Mouse (Mus musculus) ES-Bruce4 (cell line): ENCODE measurements around the gene Adamtsl1. TPM values are rescaled to one million over a fixed set of nuclear protein-coding genes. Genes with fewer than 3 reads are reported as not detected.

ENCODE experiments used
- H3K27ac ChIP-seq: 2 replicates; pipeline ENCODE4 v1.5.1; 2012; ENCODE audit warnings: low read length, inconsistent platforms; ENCODE audit not compliant: insufficient read depth
- H3K27me3 ChIP-seq: 2 replicates; pipeline ENCODE4 v1.6.1; 2012; ENCODE audit warnings: mild to moderate bottlenecking, low read length, inconsistent platforms; ENCODE audit not compliant: control insufficient read depth, poor library complexity, insufficient read depth, severe bottlenecking
- H3K36me3 ChIP-seq: 2 replicates; pipeline ENCODE4 v1.6.1; 2012; ENCODE audit warnings: inconsistent platforms, mild to moderate bottlenecking, low read length, moderate library complexity; ENCODE audit not compliant: control insufficient read depth, poor library complexity, insufficient read depth, severe bottlenecking
- H3K4me1 ChIP-seq: one replicate; pipeline ENCODE4 v1.8.1; 2011; ENCODE audit warnings: low read length; ENCODE audit not compliant: control insufficient read depth, insufficient read depth
- H3K4me3 ChIP-seq: 2 replicates; pipeline ENCODE4 v1.5.1; 2011; ENCODE audit warnings: low read depth, mild to moderate bottlenecking, low read length
- H3K9ac ChIP-seq: 2 replicates; pipeline ENCODE4 v1.6.1; 2012; ENCODE audit warnings: low read depth, mild to moderate bottlenecking, inconsistent platforms; ENCODE audit not compliant: poor library complexity, severe bottlenecking
- H3K9me3 ChIP-seq: replicated peaks from 2 replicates; pipeline ENCODE4 v1.6.1; 2012; ENCODE audit warnings: mild to moderate bottlenecking, low read length, inconsistent platforms; ENCODE audit not compliant: control insufficient read depth, poor library complexity, insufficient read depth, severe bottlenecking
- CTCF ChIP-seq: IDR thresholded peaks from one replicate; pipeline ENCODE4 v1.8.1; 2011; ENCODE audit warnings: low read depth, low read length
- EP300 ChIP-seq: IDR thresholded peaks from 2 replicates; pipeline ENCODE4 v1.6.1; 2011; ENCODE audit warnings: low read depth, low read length; ENCODE audit not compliant: insufficient read depth
- POLR2A ChIP-seq: IDR thresholded peaks from one replicate; pipeline ENCODE4 v1.8.1; 2011; ENCODE audit warnings: low read length; ENCODE audit not compliant: insufficient read depth
- polyA plus RNA-seq: library from polyadenylated mRNA; stranded (reverse); fragments of >200 nt; gene quantifications from 2 replicates; pipeline ENCODE4 v1.2.4, GENCODE M21; 2011; ENCODE audit warnings: low read depth; ENCODE audit not compliant: missing spikeins, insufficient read depth, insufficient read length

Gene Adamtsl1
- polyA plus RNA-seq, 1 experiment = 2.0 TPM

DNA sequence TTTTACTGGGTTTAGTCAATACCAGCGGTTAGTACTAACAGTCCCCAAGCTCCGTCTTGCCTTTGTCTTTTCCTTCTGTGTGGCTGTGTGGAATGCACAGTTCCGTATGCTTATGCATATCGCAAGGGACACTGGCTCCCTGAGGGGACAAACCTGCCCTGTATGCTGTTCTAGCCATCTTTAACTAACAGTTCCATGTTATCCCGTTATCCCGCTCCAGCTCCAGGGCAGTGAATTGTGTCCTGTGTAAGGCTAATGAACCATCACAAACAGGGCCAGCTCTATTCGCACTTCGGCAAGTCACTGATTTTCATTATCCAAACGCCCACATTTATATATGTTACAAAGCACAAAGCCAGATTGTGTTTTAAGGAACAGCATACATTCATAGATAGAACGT, 656.8 kb downstream of the Adamtsl1 start:
- H3K36me3 ChIP-seq = no peaks in the 10 kb centered on the region
- H3K4me1 ChIP-seq = no peaks in the 10 kb centered on the region
- no peak overlapping the region for H3K4me3 ChIP-seq
- no peak overlapping the region for H3K27ac ChIP-seq
- no peak for TF ChIP-seq EP300
- no peak for TF ChIP-seq CTCF
- no peak for TF ChIP-seq POLR2A
- H3K9ac ChIP-seq = no peak overlapping the region
- no peaks in the 10 kb centered on the region for H3K9me3 ChIP-seq
- no peaks in the 10 kb centered on the region for H3K27me3 ChIP-seq

DNA sequence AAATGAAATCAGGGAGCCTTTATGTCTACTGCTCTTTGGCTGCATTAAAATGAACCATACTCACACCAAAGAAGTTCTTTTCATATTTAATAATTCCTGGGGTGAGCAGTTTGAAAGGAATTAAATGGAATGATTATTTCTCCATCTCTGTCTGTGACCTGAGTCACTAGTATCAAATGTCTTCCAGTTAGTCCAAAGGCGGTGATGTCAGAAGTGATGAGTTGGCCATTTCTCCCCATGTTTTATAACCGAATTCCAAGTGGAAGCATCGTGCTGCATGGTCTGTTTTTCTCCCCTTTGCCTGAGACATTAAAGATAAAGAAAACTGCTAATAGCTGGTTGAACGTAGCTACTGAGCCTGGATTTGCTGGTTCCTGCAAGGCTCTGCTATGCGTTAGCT, 657.5 kb downstream of the Adamtsl1 start:
- Histone ChIP-seq H3K27ac (no peak overlapping the region), H3K9ac (no peak overlapping the region), H3K27me3 (no peaks in the 10 kb centered on the region), H3K4me3 (no peak overlapping the region), H3K4me1 (no peaks in the 10 kb centered on the region), H3K36me3 (no peaks in the 10 kb centered on the region), H3K9me3 (no peaks in the 10 kb centered on the region)
- TF ChIP-seq CTCF = no peak
- no peak for TF ChIP-seq EP300

DNA sequence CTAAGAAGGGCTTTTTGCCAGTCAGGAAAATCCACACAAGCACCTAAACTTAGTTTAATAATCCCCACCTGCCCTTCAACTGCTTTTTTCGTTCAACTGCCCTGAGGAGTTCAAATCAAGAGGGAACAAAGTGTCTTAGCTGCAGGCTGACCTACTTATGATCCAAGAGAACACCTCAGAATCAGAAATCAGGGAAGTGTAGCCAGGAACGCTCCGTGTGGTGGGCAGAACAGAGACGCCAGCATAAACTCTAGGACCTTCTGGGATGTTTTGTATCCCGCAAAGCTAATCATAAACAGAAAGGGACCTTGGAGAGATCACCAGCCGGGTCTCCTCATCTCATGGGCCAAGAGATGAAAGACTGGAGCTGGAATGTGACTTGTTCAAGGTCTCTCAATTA, 663.5 kb downstream of the Adamtsl1 start:
- Histone ChIP-seq H3K27me3 (no peaks in the 10 kb centered on the region), H3K4me3 (no peak overlapping the region), H3K9ac (no peak overlapping the region), H3K4me1 (no peaks in the 10 kb centered on the region), H3K36me3 (no peaks in the 10 kb centered on the region), H3K9me3 (no peaks in the 10 kb centered on the region), H3K27ac (no peak overlapping the region)
- TF ChIP-seq CTCF (no peak), POLR2A (no peak), EP300 (no peak)

DNA sequence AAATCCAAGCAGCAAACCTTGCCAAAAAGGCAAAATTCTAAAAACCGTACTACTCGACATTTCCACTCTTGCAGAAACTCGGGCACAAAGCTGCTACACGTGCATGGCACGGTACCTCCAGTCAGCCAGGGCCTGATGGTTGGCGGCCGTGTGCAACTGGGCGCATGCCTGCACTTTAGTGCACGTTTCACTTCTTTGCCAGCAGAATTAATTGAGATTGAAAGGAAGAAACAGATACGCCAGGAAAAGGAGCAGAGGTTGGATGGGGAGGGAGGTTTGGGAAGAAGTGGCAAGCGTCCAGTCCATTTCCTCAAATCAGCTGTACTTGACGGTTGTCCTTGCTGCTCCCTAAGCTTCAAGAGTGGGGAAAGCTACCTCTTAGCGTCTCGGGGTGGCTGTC, 664.1 kb downstream of the Adamtsl1 start:
- Histone ChIP-seq H3K9me3 (no peaks in the 10 kb centered on the region), H3K27me3 (no peaks in the 10 kb centered on the region), H3K36me3 (no peaks in the 10 kb centered on the region), H3K4me1 (no peaks in the 10 kb centered on the region), H3K9ac (no peak overlapping the region), H3K4me3 (no peak overlapping the region), H3K27ac (no peak overlapping the region)
- TF ChIP-seq CTCF (no peak), EP300 (no peak), POLR2A (no peak)

DNA sequence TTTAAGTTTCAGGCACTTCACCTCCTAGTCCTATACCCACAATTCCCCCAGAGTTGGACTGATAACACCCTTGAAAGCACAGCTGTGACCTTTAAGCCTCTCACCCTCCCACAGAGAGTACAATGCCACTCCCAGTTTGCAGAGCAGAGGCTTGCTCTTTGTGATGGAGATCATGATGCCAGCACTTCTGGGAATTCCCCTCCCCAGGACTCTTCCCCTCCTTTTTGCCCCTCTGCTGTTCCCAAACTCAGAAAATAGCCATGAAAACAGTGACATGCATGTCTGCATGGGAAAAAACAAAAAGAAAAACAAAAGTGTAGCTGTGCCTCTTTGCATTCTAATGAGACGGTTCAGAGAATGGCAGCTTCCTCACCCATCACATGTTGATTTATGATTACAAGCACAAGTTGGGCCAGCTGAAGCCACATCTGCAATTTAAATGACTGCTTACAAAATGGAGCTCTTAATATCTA, 669.8 kb downstream of the Adamtsl1 start:
- peaks cover 2% of the 10 kb centered on the region for H3K4me1 ChIP-seq
- TF ChIP-seq CTCF = no peak
- peak; percentile 96 for TF ChIP-seq EP300
- no peak overlapping the region for H3K9ac ChIP-seq
- H3K27me3 ChIP-seq = no peaks in the 10 kb centered on the region
- 0 out of 2 replicates have a peak overlapping the region, but pooled peaks have one; percentile 52 for H3K27ac ChIP-seq
- H3K4me3 ChIP-seq = no peak overlapping the region
- no peaks in the 10 kb centered on the region for H3K9me3 ChIP-seq
- H3K36me3 ChIP-seq = no peaks in the 10 kb centered on the region

DNA sequence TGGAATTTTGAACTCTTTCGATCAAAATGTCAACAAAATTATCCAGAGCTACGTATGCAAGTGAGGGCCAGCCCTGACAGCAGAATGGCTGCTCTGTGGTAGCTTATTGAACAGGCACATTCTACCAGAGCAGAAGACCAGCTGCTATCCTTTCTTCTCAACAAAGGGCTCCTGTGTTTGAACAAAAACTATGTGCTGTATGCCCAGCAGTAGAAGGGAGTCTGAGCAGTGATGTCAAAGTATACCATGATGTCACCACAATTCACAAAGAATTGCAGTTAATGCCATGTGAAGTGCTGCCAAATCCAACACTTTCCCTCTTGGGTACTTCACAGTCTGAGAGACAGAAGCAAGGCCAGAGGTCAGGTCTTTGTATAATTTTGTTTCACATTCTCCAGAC, 675.9 kb downstream of the Adamtsl1 start:
- H3K9ac ChIP-seq = no peak overlapping the region
- TF ChIP-seq POLR2A (no peak), CTCF (no peak), EP300 (no peak)
- no peaks in the 10 kb centered on the region for H3K4me1 ChIP-seq
- no peak overlapping the region for H3K4me3 ChIP-seq
- H3K27ac ChIP-seq = no peak overlapping the region
- H3K36me3 ChIP-seq = no peaks in the 10 kb centered on the region
- no peaks in the 10 kb centered on the region for H3K27me3 ChIP-seq
- no peaks in the 10 kb centered on the region for H3K9me3 ChIP-seq
